Mouse (Mus musculus) MEL (cell line): ENCODE measurements at regions not wholly inside any gene's neighbourhood (a gene's known extent, or its start where the extent isn't known, plus 50 kb on each side); places are given as distances from the start of the nearest gene placed in this dataset.

Source experiments
- CTCF ChIP-seq, 3 experiments: IDR thresholded peaks in 2 of 3; conservative IDR thresholded peaks in 1 of 3; 2 replicates each; pipeline ENCODE4 v1.5.1; 2011 to 2012; ENCODE audit warnings: low read length in 3 of 3, low read depth in 2 of 3, mild to moderate bottlenecking in 2 of 3, improper control_type of control experiment in 1 of 3, inconsistent platforms in 1 of 3, mixed read lengths in 1 of 3, moderate library complexity in 1 of 3; ENCODE audit not compliant: control insufficient read depth in 1 of 3, insufficient read depth in 1 of 3, poor library complexity in 1 of 3, severe bottlenecking in 1 of 3
- E2F4 ChIP-seq: IDR thresholded peaks from 2 replicates; pipeline ENCODE4 v1.6.1; 2011; ENCODE audit warnings: low read depth, low read length, improper control_type of control experiment, borderline replicate concordance
- MEF2A ChIP-seq: IDR thresholded peaks from 2 replicates; pipeline ENCODE4 v1.6.1; 2014; ENCODE audit warnings: low read depth, mild to moderate bottlenecking, inconsistent platforms, low read length, improper control_type of control experiment; ENCODE audit not compliant: poor library complexity, insufficient replicate concordance, severe bottlenecking; ENCODE audit errors: extremely low read depth

DNA sequence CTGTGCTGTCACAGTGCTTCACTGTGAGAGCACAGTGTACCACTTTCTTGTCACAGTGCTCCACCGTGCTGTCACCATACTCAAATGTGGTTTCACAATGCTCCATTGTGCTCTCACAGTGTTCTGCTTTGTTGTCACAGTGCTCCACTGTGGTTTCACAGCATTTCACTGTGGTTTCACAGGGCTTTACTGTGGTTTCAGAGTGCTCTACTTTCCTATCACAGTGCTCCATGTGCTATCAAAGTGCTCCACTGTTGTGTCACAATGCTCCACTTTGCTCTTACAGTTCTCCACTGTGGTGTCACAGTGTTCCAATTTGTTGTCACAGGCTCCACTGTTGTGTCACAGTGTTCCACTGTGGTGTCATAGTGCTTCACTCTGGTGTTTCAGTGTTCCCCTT lies 63.6 kb upstream of the Trpm1 start:
- TF ChIP-seq MEF2A: no peak
- TF ChIP-seq CTCF (IDR thresholded peaks at IDR 0.05 in 2 of 3, conservative IDR thresholded peaks at IDR 0.05 in 1 of 3; ENCODE audit: control insufficient read depth in 1 of 3, insufficient read depth in 1 of 3, low read depth in 2 of 3, low read length in 3 of 3, poor library complexity in 1 of 3, severe bottlenecking in 1 of 3): no peak
- no peak for TF ChIP-seq E2F4
